Mouse (Mus musculus): ENCODE results near the gene Fuca1. TPM values are rescaled to one million over a fixed set of nuclear protein-coding genes. Genes with fewer than 3 reads are reported as not detected.
A peak's percentile ranks its signal among the peaks of the same experiment; 100 is the strongest.
"Not testable (repeated sequence)": the region's sequence is repeated elsewhere in the genome, so short reads cannot be mapped to it uniquely, and the experiment has no call there.

Gene Fuca1
- polyA plus RNA-seq, 1 experiment from 2014 or later, result 70.1 TPM

- no peak overlapping the region for H3K9ac ChIP-seq (ENCODE audit: low read depth, low read length)
- peaks cover 13% of the 10 kb centered on the region for H3K4me1 ChIP-seq (ENCODE audit: control insufficient read depth, insufficient read depth, low read length)
- no peak overlapping the region for H3K27ac ChIP-seq (ENCODE audit: low read length)
- H3K4me3 ChIP-seq (ENCODE audit: low read depth, low read length), result no peak overlapping the region
- WGBS, result 92% methylated on average over 11 of the region's 11 CpGs
- no peaks in the 10 kb centered on the region for H3K27me3 ChIP-seq (ENCODE audit: control insufficient read depth, insufficient read depth, low read depth, low read length)
- no peak overlapping the region for H3K4me2 ChIP-seq (ENCODE audit: low read length)
- H3K9me3 ChIP-seq (replicated peaks; ENCODE audit: control insufficient read depth, low read length, poor library complexity, severe bottlenecking), result no peaks in the 10 kb centered on the region
- ATAC-seq, result no peak
- peaks cover 27% of the 10 kb centered on the region for H3K36me3 ChIP-seq (ENCODE audit: control insufficient read depth, insufficient read depth, low read length)
Observed at GRCm38 (mm10) chr4:135970585-135970984, 50.0 kb downstream of the Fuca1 start.

GRCm38 (mm10) chr4:135971805-135972555 is 51.4 kb downstream of the Fuca1 start:
- Histone ChIP-seq H3K4me1 (ENCODE audit: control insufficient read depth, insufficient read depth, low read length) (peaks cover 13% of the 10 kb centered on the region), H3K36me3 (ENCODE audit: control insufficient read depth, insufficient read depth, low read length) (peaks cover 34% of the 10 kb centered on the region), H3K9me3 (replicated peaks; ENCODE audit: control insufficient read depth, low read length, poor library complexity, severe bottlenecking) (no peaks in the 10 kb centered on the region), H3K4me2 (ENCODE audit: low read length) (peak overlapping the region; percentile 99), H3K27ac (ENCODE audit: low read length) (peak overlapping the region; percentile 77), H3K9ac (ENCODE audit: low read depth, low read length) (peak overlapping the region; percentile 95), H3K4me3 (ENCODE audit: low read depth, low read length) (peak overlapping the region; percentile 93), H3K27me3 (ENCODE audit: control insufficient read depth, insufficient read depth, low read depth, low read length) (no peaks in the 10 kb centered on the region)
- under 1% methylated on average over 35 of the region's 35 CpGs for WGBS
- ATAC-seq, result peak; percentile 76

- Histone ChIP-seq H3K27ac (ENCODE audit: low read length) (peak within 1 kb of the TSS; percentile 77), H3K4me2 (ENCODE audit: low read length) (peak within 1 kb of the TSS; percentile 99), H3K4me1 (ENCODE audit: control insufficient read depth, insufficient read depth, low read length) (peaks cover 13% of the 10 kb centered on the region), H3K27me3 (ENCODE audit: control insufficient read depth, insufficient read depth, low read depth, low read length) (no peaks in the 10 kb centered on the region), H3K9me3 (replicated peaks; ENCODE audit: control insufficient read depth, low read length, poor library complexity, severe bottlenecking) (no peaks in the 10 kb centered on the region), H3K4me3 (ENCODE audit: low read depth, low read length) (peak within 1 kb of the TSS; percentile 93), H3K36me3 (ENCODE audit: control insufficient read depth, insufficient read depth, low read length) (peaks cover 34% of the 10 kb centered on the region), H3K9ac (ENCODE audit: low read depth, low read length) (peak within 1 kb of the TSS; percentile 95)
- 1% methylated on average over 19 of the region's 19 CpGs for WGBS
- peak; percentile 88 for ATAC-seq
Observed at GRCm38 (mm10) chr4:135972556-135972906, 52.0 kb downstream of the Fuca1 start, which contains the start of gene Lypla2. Lypla2 (minus strand) TSS chr4:135972626.

GRCm38 (mm10) chr4:135972911-135973811 is 52.6 kb downstream of the Fuca1 start:
- peaks cover 28% of the 10 kb centered on the region for H3K36me3 ChIP-seq (ENCODE audit: control insufficient read depth, insufficient read depth, low read length)
- H3K4me1 ChIP-seq (ENCODE audit: control insufficient read depth, insufficient read depth, low read length), result peaks cover 13% of the 10 kb centered on the region
- peak overlapping the region; percentile 93 for H3K4me3 ChIP-seq (ENCODE audit: low read depth, low read length)
- no peak for ATAC-seq
- no peaks in the 10 kb centered on the region for H3K9me3 ChIP-seq (replicated peaks; ENCODE audit: control insufficient read depth, low read length, poor library complexity, severe bottlenecking)
- WGBS, result 73% methylated on average over 13 of the region's 13 CpGs
- H3K9ac ChIP-seq (ENCODE audit: low read depth, low read length), result peak overlapping the region; percentile 95
- peak overlapping the region; percentile 99 for H3K4me2 ChIP-seq (ENCODE audit: low read length)
- no peak overlapping the region for H3K27ac ChIP-seq (ENCODE audit: low read length)
- H3K27me3 ChIP-seq (ENCODE audit: control insufficient read depth, insufficient read depth, low read depth, low read length), result no peaks in the 10 kb centered on the region

GRCm38 (mm10) chr4:135976146-135976545 is 55.6 kb downstream of the Fuca1 start:
- no peak overlapping the region for H3K9ac ChIP-seq (ENCODE audit: low read depth, low read length)
- H3K4me3 ChIP-seq (ENCODE audit: low read depth, low read length), result no peak overlapping the region
- peaks cover 8% of the 10 kb centered on the region for H3K4me1 ChIP-seq (ENCODE audit: control insufficient read depth, insufficient read depth, low read length)
- H3K36me3 ChIP-seq (ENCODE audit: control insufficient read depth, insufficient read depth, low read length), result peaks cover 12% of the 10 kb centered on the region
- H3K27me3 ChIP-seq (ENCODE audit: control insufficient read depth, insufficient read depth, low read depth, low read length), result no peaks in the 10 kb centered on the region
- no peak overlapping the region for H3K4me2 ChIP-seq (ENCODE audit: low read length)
- H3K9me3 ChIP-seq (replicated peaks; ENCODE audit: control insufficient read depth, low read length, poor library complexity, severe bottlenecking), result no peaks in the 10 kb centered on the region
- no peak for ATAC-seq
- WGBS, result 95% methylated on average over 12 of the region's 12 CpGs
- no peak overlapping the region for H3K27ac ChIP-seq (ENCODE audit: low read length)

- not testable (repeated sequence) for H3K4me3 ChIP-seq (ENCODE audit: low read depth, low read length); H3K9ac ChIP-seq (ENCODE audit: low read depth, low read length); H3K27ac ChIP-seq (ENCODE audit: low read length); H3K9me3 ChIP-seq (replicated peaks; ENCODE audit: control insufficient read depth, low read length, poor library complexity, severe bottlenecking); H3K27me3 ChIP-seq (ENCODE audit: control insufficient read depth, insufficient read depth, low read depth, low read length); ATAC-seq; H3K4me1 ChIP-seq (ENCODE audit: control insufficient read depth, insufficient read depth, low read length); H3K4me2 ChIP-seq (ENCODE audit: low read length)
- peaks cover 23% of the 10 kb centered on the region for H3K36me3 ChIP-seq (ENCODE audit: control insufficient read depth, insufficient read depth, low read length)
- 97% methylated on average over 4 of the region's 5 CpGs for WGBS
Observed at GRCm38 (mm10) chr4:135980223-135980622, 59.7 kb downstream of the Fuca1 start.

GRCm38 (mm10) chr4:135981524-135982063 is 61.1 kb downstream of the Fuca1 start:
- H3K4me1 ChIP-seq (ENCODE audit: control insufficient read depth, insufficient read depth, low read length), result peaks cover 13% of the 10 kb centered on the region
- ATAC-seq, result no peak
- H3K9me3 ChIP-seq (replicated peaks; ENCODE audit: control insufficient read depth, low read length, poor library complexity, severe bottlenecking), result no peaks in the 10 kb centered on the region
- 84% methylated on average over 7 of the region's 7 CpGs for WGBS
- no peak overlapping the region for H3K27ac ChIP-seq (ENCODE audit: low read length)
- peaks cover 20% of the 10 kb centered on the region for H3K36me3 ChIP-seq (ENCODE audit: control insufficient read depth, insufficient read depth, low read length)
- H3K9ac ChIP-seq (ENCODE audit: low read depth, low read length), result no peak overlapping the region
- H3K27me3 ChIP-seq (ENCODE audit: control insufficient read depth, insufficient read depth, low read depth, low read length), result no peaks in the 10 kb centered on the region
- H3K4me3 ChIP-seq (ENCODE audit: low read depth, low read length), result no peak overlapping the region
- H3K4me2 ChIP-seq (ENCODE audit: low read length), result no peak overlapping the region

- Histone ChIP-seq H3K4me1 (ENCODE audit: control insufficient read depth, insufficient read depth, low read length) (peaks cover 18% of the 10 kb centered on the region), H3K27ac (ENCODE audit: low read length) (no peak overlapping the region), H3K9ac (ENCODE audit: low read depth, low read length) (no peak overlapping the region), H3K36me3 (ENCODE audit: control insufficient read depth, insufficient read depth, low read length) (peaks cover 13% of the 10 kb centered on the region; the same call in 1 of the 2 replicates), H3K4me3 (ENCODE audit: low read depth, low read length) (no peak overlapping the region), H3K4me2 (ENCODE audit: low read length) (no peak overlapping the region), H3K9me3 (replicated peaks; ENCODE audit: control insufficient read depth, low read length, poor library complexity, severe bottlenecking) (no peaks in the 10 kb centered on the region), H3K27me3 (ENCODE audit: control insufficient read depth, insufficient read depth, low read depth, low read length) (no peaks in the 10 kb centered on the region)
- WGBS, result 88% methylated on average over 5 of the region's 5 CpGs
- no peak for ATAC-seq
Observed at GRCm38 (mm10) chr4:135984556-135984955, 64.0 kb downstream of the Fuca1 start.

Measured in midbrain, embryonic 16.5 days (tissue).